Mouse (Mus musculus) forebrain, postnatal 0 days (tissue): ENCODE measurements at regions not wholly inside any gene's neighbourhood (a gene's known extent, or its start where the extent isn't known, plus 50 kb on each side); places are given as distances from the start of the nearest gene placed in this dataset.
"Not testable (repeated sequence)": the region's sequence is repeated elsewhere in the genome, so short reads cannot be mapped to it uniquely, and the experiment has no call there.

Source experiments
- ATAC-seq: fragments of 200-750 bp; cut with Nextera tagmentation; 2 replicates; pipeline ENCODE4 v1.8.0; 2017; ENCODE audit warnings: mild to moderate bottlenecking, moderate library complexity
- DNase-seq: peaks from one replicate; pipeline ENCODE4 v3.0.0-alpha.2; 2015
- H3K27ac ChIP-seq: fragments of 300-500 bp; sonication (generic); 2 replicates; pipeline ENCODE4 v1.5.1; 2014; ENCODE audit warnings: low read depth, mild to moderate bottlenecking, antibody characterized with exemption, low read length, moderate library complexity, mixed read lengths
- H3K27me3 ChIP-seq: fragments of 300-500 bp; sonication (generic); 2 replicates; pipeline ENCODE4 v1.6.1; 2014; ENCODE audit warnings: mild to moderate bottlenecking, low read length, mixed read lengths; ENCODE audit not compliant: insufficient read depth
- H3K36me3 ChIP-seq: fragments of 300-500 bp; sonication (generic); 2 replicates; pipeline ENCODE4 v1.6.1; 2014; ENCODE audit warnings: mild to moderate bottlenecking, moderate library complexity; ENCODE audit not compliant: insufficient read depth
- H3K4me1 ChIP-seq: fragments of 300-500 bp; sonication (generic); 2 replicates; pipeline ENCODE4 v1.6.1; 2014; ENCODE audit warnings: antibody characterized with exemption; ENCODE audit not compliant: insufficient read depth
- H3K4me2 ChIP-seq: fragments of 300-500 bp; sonication (generic); 2 replicates; pipeline ENCODE4 v1.6.1; 2014; ENCODE audit warnings: low read depth, mild to moderate bottlenecking, moderate library complexity
- H3K4me3 ChIP-seq: fragments of 300-500 bp; sonication (generic); 2 replicates; pipeline ENCODE4 v1.5.1; 2014; ENCODE audit warnings: low read depth, low read length, mixed read lengths
- H3K9ac ChIP-seq: fragments of 300-500 bp; sonication (generic); 2 replicates; pipeline ENCODE4 v1.6.1; 2014; ENCODE audit warnings: mild to moderate bottlenecking
- H3K9me3 ChIP-seq: fragments of 300-500 bp; sonication (generic); 2 replicates; pipeline ENCODE4 v1.6.1; 2016; ENCODE audit warnings: low read length
- CTCF ChIP-seq: sonication (generic); IDR thresholded peaks from 2 replicates; pipeline ENCODE4 v1.5.1; 2016; ENCODE audit warnings: antibody characterized with exemption, control low read depth, low read depth
- WGBS: fragments of 180-500 bp; shearing (Covaris S2); extraction: QIAGEN DNeasy Blood & Tissue Kit; methylation state at CpG from one replicate; pipeline ENCODE4 v1.1.7; 2014; 5-methylcytosine and 5-hydroxymethylcytosine counted together

DNA sequence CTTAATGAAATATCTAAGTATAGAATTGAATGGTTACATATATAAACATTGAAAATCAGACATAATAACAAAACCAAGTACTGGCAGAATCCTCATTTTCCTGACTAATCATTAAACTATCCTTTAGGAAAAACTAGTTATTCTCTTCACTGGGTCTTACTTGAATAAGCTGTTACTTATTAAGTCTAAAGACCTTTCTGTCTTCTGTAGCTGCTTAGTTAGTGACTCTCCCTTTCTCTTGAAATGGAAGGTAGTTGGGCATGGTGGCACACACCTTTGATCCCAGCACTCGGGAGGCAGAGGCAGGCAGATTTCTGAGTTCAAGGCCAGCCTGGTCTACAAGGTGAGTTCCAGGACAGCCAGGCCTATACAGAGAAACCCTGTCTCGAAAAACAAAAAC lies 135.9 kb upstream of the Abcb5 start:
- DNase-seq, H3K9ac ChIP-seq, H3K4me1 ChIP-seq, H3K27me3 ChIP-seq, H3K36me3 ChIP-seq, ATAC-seq, H3K4me3 ChIP-seq, H3K4me2 ChIP-seq, H3K9me3 ChIP-seq, H3K27ac ChIP-seq: not testable (repeated sequence)
- WGBS, result 82% methylated on average over 2 of the region's 2 CpGs

DNA sequence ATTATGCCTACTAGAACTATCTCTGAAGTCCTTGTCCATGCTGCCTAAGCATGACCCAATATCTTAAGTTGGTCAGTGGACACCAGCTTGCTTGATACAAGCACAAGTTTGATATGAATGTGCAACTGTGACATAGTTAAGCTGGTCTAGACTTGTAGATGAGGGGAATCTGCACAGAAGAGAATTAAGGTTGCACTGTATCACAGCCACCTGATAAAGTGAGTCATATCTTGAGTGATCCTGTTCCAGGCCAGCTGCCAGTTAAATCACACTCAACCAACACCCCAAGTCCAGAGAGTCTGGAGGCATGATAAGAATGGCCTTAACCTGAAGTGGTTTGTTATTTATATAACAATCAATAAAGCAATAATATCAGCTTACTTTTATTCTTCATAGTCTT lies 133.5 kb upstream of the Abcb5 start:
- Histone ChIP-seq H3K4me2 (no peak overlapping the region), H3K4me1 (no peaks in the 10 kb centered on the region), H3K4me3 (no peak overlapping the region), H3K9me3 (no peaks in the 10 kb centered on the region), H3K9ac (no peak overlapping the region), H3K36me3 (no peaks in the 10 kb centered on the region), H3K27me3 (no peaks in the 10 kb centered on the region), H3K27ac (no peak overlapping the region)
- no peak for TF ChIP-seq CTCF
- no peak for ATAC-seq
- DNase-seq, result no peak

DNA sequence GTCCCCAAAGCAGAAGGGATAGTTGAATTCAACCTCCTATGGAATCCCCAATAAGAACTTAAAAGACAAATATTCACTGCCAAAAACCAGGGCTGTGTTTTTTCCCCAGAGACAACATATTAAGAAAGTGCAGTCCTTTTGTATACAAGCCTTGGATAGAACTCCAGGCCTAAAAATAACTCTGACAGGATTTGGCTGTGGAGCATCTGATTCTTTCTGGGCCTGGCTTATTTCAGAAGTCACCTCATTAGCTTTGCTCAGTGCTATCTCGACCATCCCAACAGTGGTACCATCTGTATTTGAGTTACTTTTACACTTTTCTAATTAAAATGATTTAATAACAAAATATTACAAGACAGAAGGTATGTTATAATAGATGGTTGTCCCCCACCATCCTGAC lies 131.6 kb upstream of the Abcb5 start:
- no peak overlapping the region for H3K4me2 ChIP-seq
- H3K4me1 ChIP-seq, result no peaks in the 10 kb centered on the region
- H3K27ac ChIP-seq, result no peak overlapping the region
- no peak for TF ChIP-seq CTCF
- no peaks in the 10 kb centered on the region for H3K36me3 ChIP-seq
- DNase-seq, result no peak
- no peak overlapping the region for H3K9ac ChIP-seq
- no peak overlapping the region for H3K4me3 ChIP-seq
- ATAC-seq, result no peak
- H3K9me3 ChIP-seq, result no peaks in the 10 kb centered on the region
- WGBS, result 32% methylated on average over 1 of the region's 1 CpGs
- no peaks in the 10 kb centered on the region for H3K27me3 ChIP-seq

DNA sequence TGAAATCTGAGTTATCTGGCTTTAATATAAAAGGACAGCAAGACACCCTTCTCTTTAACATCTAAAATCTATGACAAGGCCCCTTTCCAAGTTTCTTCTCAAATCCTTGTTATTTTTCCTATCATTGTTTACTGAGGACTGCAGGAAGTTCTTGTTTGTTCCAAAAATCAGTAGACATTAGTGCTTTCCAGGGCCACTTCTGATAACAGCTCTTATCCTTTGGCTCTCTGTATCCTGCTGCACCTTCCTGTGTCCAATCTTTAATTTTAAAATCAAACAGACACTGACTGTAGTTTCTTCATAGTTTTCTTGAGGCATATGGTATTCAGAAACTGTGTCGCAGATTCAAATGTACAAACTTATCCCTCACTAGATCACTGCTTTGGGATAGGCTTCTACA lies 128.1 kb upstream of the Abcb5 start:
- Histone ChIP-seq H3K4me1 (no peaks in the 10 kb centered on the region), H3K9me3 (no peaks in the 10 kb centered on the region), H3K36me3 (no peaks in the 10 kb centered on the region), H3K4me2 (no peak overlapping the region), H3K9ac (no peak overlapping the region), H3K4me3 (no peak overlapping the region), H3K27ac (no peak overlapping the region), H3K27me3 (no peaks in the 10 kb centered on the region)
- DNase-seq (no peak), ATAC-seq (no peak)
- WGBS, result 96% methylated on average over 1 of the region's 1 CpGs
- TF ChIP-seq CTCF, result no peak

DNA sequence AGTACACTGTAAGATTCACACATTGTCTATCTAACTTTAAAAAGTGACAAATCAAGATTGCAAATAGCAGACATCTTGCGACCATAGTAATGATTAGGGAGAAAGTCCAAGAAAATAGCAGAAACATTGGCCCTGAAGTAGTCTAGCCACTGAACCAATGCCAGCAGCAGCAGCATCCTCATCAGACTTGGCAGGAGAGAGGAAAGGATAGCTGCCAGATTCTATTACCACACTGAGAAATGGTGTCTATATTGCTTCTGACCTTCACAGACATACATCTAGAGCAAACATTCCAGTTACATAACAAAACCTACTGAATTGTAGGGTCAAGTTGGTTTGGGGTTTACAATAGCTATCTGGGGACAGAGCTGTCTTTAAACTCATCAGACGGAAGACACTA lies 127.2 kb upstream of the Abcb5 start:
- H3K4me2 ChIP-seq, result no peak overlapping the region
- no peak overlapping the region for H3K9ac ChIP-seq
- TF ChIP-seq CTCF, result no peak
- ATAC-seq, result no peak
- H3K27me3 ChIP-seq, result no peaks in the 10 kb centered on the region
- no peaks in the 10 kb centered on the region for H3K9me3 ChIP-seq
- no peak overlapping the region for H3K4me3 ChIP-seq
- no peaks in the 10 kb centered on the region for H3K36me3 ChIP-seq
- 71% methylated on average over 2 of the region's 2 CpGs for WGBS
- no peak for DNase-seq
- no peaks in the 10 kb centered on the region for H3K4me1 ChIP-seq
- no peak overlapping the region for H3K27ac ChIP-seq

DNA sequence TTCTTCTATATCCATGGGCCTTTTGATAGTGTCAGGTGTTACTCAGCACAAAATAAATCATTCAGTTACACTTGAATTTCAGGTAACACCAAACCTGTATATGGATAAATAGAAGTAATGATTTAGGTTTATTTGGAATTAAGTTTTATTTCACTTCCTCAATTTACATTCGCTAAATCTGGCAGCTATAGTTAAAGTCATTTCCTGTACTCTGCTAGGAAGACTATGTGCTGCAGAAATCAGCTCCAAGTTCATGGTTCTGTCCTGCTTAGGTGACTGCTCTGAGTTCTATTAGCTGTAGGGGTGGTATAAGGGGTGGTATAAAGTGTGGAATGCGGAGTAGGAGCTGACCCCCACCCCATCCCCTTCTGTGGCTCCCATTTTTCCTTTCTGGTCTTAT lies 123.1 kb upstream of the Abcb5 start:
- no peaks in the 10 kb centered on the region for H3K36me3 ChIP-seq
- no peaks in the 10 kb centered on the region for H3K9me3 ChIP-seq
- 92% methylated on average over 2 of the region's 2 CpGs for WGBS
- no peak overlapping the region for H3K27ac ChIP-seq
- no peaks in the 10 kb centered on the region for H3K4me1 ChIP-seq
- H3K9ac ChIP-seq, result no peak overlapping the region
- H3K27me3 ChIP-seq, result no peaks in the 10 kb centered on the region
- H3K4me2 ChIP-seq, result no peak overlapping the region
- no peak overlapping the region for H3K4me3 ChIP-seq
- TF ChIP-seq CTCF, result no peak
- DNase-seq (no peak), ATAC-seq (no peak)

DNA sequence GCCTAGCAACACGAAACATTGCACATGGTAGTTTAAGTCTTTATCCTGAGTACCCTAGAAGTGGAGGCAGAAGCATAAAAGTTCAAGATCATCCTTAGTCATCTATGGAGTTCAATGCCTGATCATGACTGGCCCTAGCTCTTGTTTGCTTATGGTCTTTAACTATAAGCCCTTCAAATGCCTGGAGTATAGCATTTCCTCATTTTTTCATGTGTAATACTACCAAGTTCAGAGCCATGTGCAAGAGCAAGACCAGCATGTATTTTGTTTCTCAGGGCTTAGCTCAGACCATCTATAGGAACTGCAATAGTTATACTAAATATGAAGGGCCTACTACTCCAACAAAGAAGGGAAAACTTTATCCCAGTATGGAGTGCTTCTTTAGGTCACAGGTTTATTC lies 122.4 kb upstream of the Abcb5 start:
- H3K27me3 ChIP-seq, result no peaks in the 10 kb centered on the region
- no peaks in the 10 kb centered on the region for H3K9me3 ChIP-seq
- WGBS, result 89% methylated on average over 1 of the region's 1 CpGs
- DNase-seq (no peak), ATAC-seq (no peak)
- no peak overlapping the region for H3K27ac ChIP-seq
- H3K9ac ChIP-seq, result no peak overlapping the region
- no peak for TF ChIP-seq CTCF
- no peaks in the 10 kb centered on the region for H3K4me1 ChIP-seq
- H3K4me2 ChIP-seq, result no peak overlapping the region
- H3K36me3 ChIP-seq, result no peaks in the 10 kb centered on the region
- H3K4me3 ChIP-seq, result no peak overlapping the region

DNA sequence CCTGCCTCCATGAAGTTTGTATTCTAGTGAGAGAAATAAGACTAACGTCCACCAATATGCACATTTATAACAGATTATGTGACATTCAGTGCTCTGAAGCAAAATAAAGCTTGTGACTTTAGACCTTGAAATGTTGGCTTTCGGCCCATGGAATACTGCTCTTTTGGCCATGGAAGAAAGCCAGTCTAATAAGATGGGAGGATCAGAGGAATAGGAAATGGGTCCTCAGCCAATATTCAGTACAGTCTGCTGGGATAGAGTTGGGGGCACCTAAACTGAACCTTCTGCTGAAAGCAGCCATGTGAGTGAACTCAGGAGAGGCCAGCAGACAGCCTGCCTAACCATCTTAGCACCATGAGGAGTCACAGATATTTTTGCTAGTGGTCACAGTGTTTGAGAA lies 118.6 kb upstream of the Abcb5 start:
- Histone ChIP-seq H3K4me3 (no peak overlapping the region), H3K9ac (no peak overlapping the region), H3K36me3 (no peaks in the 10 kb centered on the region), H3K9me3 (no peaks in the 10 kb centered on the region), H3K27ac (no peak overlapping the region), H3K4me2 (no peak overlapping the region), H3K4me1 (no peaks in the 10 kb centered on the region), H3K27me3 (no peaks in the 10 kb centered on the region)
- 87% methylated on average over 2 of the region's 2 CpGs for WGBS
- DNase-seq (no peak), ATAC-seq (no peak)
- no peak for TF ChIP-seq CTCF
